8 mouse cellular contexts compared by ENCODE assay signal in genomic region chr6:72552171-72553078, GRCm38 (mm10). TPM values are rescaled to one million over a fixed set of nuclear protein-coding genes. Genes with fewer than 3 reads are reported as not detected.
A peak's percentile ranks its signal among the peaks of the same experiment; 100 is the strongest.
DNase-seq lines count a peak whose midpoint lies in the region; ATAC-seq and TF ChIP-seq lines count a peak whose summit lies in the region.

No protein-coding gene starts in this region.

- peak; percentile 68 for DNase-seq in adrenal gland, adult 8-10 months
- DNase-seq in heart, postnatal 0 days (ENCODE audit: low spot score), result peak; percentile 88
- peak; percentile 83 for DNase-seq in kidney, postnatal 14 days
- DNase-seq in lung, postnatal 0 days (ENCODE audit: low spot score), result peak; percentile 95
- DNase-seq in thymus, postnatal 4 days, result peak; percentile 64

- peak; percentile 47; the same call in 1 of the 2 replicates for ATAC-seq in erythroid progenitor cell, adult 5-6 weeks (replicated peaks; ENCODE audit: low FRiP score, poor library complexity, severe bottlenecking)
- peak; percentile 91 for ATAC-seq in heart, postnatal 0 days (ENCODE audit: insufficient read depth, low read depth)
- peak; percentile 96 for ATAC-seq in lung, postnatal 0 days

- no peaks in the 10 kb centered on the region for H3K36me3 ChIP-seq in E14TG2a.4 (ENCODE audit: insufficient read depth, low read length)
- H3K36me3 ChIP-seq in heart, postnatal 0 days (replicated peaks; ENCODE audit: control insufficient read depth, insufficient read depth, low read length), result no peaks in the 10 kb centered on the region
- peaks cover 3% of the 10 kb centered on the region; the same call in 1 of the 2 replicates for H3K36me3 ChIP-seq in lung, postnatal 0 days (ENCODE audit: insufficient read depth, low read length)

- peak overlapping the region; percentile 56 for H3K9ac ChIP-seq in heart, postnatal 0 days (replicated peaks; ENCODE audit: low read depth, low read length)
- peak overlapping the region; percentile 16; the same call in 1 of the 2 replicates for H3K9ac ChIP-seq in lung, postnatal 0 days (replicated peaks; ENCODE audit: low read depth)

- no peak for TF ChIP-seq POLR2A in olfactory bulb, adult 2 months (IDR thresholded peaks at IDR 0.05; ENCODE audit: insufficient read depth, low read depth, low read length)

- 0 out of 2 replicates have a peak, but pooled peaks have one; percentile 40 for TF ChIP-seq EP300 in heart, postnatal 0 days (IDR thresholded peaks at IDR 0.05; ENCODE audit: low read depth)
- peak; percentile 43 for TF ChIP-seq EP300 in lung, postnatal 0 days (IDR thresholded peaks at IDR 0.05)

- TF ChIP-seq CTCF in E14TG2a.4 (conservative IDR thresholded peaks at IDR 0.05; ENCODE audit: low read length), result no peak
- no peak; the same call in 1 of the 2 replicates for TF ChIP-seq CTCF in heart, postnatal 0 days (IDR thresholded peaks at IDR 0.05; ENCODE audit: low read depth)
- TF ChIP-seq CTCF in lung, postnatal 0 days (IDR thresholded peaks at IDR 0.05), result peak; percentile 37
- no peak for TF ChIP-seq CTCF in olfactory bulb, adult 2 months (IDR thresholded peaks at IDR 0.05; ENCODE audit: insufficient read depth, low read depth, low read length)

- H3K4me2 ChIP-seq in heart, postnatal 0 days (ENCODE audit: low read depth, low read length), result peak overlapping the region; percentile 63
- peak overlapping the region; percentile 59 for H3K4me2 ChIP-seq in lung, postnatal 0 days (replicated peaks; ENCODE audit: low read depth, low read length)

- H3K4me3 ChIP-seq in E14TG2a.4 (replicated peaks; ENCODE audit: low read length), result peak overlapping the region; percentile 66
- H3K4me3 ChIP-seq in heart, postnatal 0 days (ENCODE audit: low read depth, low read length), result peak overlapping the region; percentile 42
- H3K4me3 ChIP-seq in lung, postnatal 0 days (ENCODE audit: low read depth, low read length), result peak overlapping the region; percentile 40
- H3K4me3 ChIP-seq in olfactory bulb, adult 2 months (ENCODE audit: insufficient read depth, low read depth, low read length), result peak overlapping the region; percentile 45

- peak overlapping the region; percentile 82 for H3K27ac ChIP-seq in heart, postnatal 0 days (ENCODE audit: low read depth)
- peak overlapping the region; percentile 87 for H3K27ac ChIP-seq in lung, postnatal 0 days (ENCODE audit: low read length)
- H3K27ac ChIP-seq in olfactory bulb, adult 2 months (ENCODE audit: insufficient read depth, low read depth, low read length), result peak overlapping the region; percentile 65

- H3K4me1 ChIP-seq in E14TG2a.4 (replicated peaks; ENCODE audit: low read depth, low read length), result peaks cover 71% of the 10 kb centered on the region
- H3K4me1 ChIP-seq in heart, postnatal 0 days (ENCODE audit: control insufficient read depth, insufficient read depth), result no peaks in the 10 kb centered on the region
- no peaks in the 10 kb centered on the region; the same call in 1 of the 2 replicates for H3K4me1 ChIP-seq in lung, postnatal 0 days (ENCODE audit: insufficient read depth, low read depth, low read length)
- peaks cover 16% of the 10 kb centered on the region; the same call in 1 of the 2 replicates for H3K4me1 ChIP-seq in olfactory bulb, adult 2 months (ENCODE audit: control insufficient read depth, insufficient read depth, low read length)

- 17% methylated on average over 27 of the region's 27 CpGs for WGBS in heart, postnatal 0 days
- 14% methylated on average over 27 of the region's 27 CpGs for WGBS in lung, postnatal 0 days
- WGBS in olfactory bulb, adult 2 months, result 14% methylated on average over 27 of the region's 27 CpGs

- H3K9me3 ChIP-seq in E14TG2a.4 (ENCODE audit: low read length), result no peaks in the 10 kb centered on the region
- H3K9me3 ChIP-seq in heart, postnatal 0 days (replicated peaks; ENCODE audit: control insufficient read depth, low read length), result no peaks in the 10 kb centered on the region
- H3K9me3 ChIP-seq in lung, postnatal 0 days (ENCODE audit: low read length), result no peaks in the 10 kb centered on the region

- H3K27me3 ChIP-seq in E14TG2a.4 (ENCODE audit: insufficient read depth, low read length), result peaks cover 33% of the 10 kb centered on the region
- no peaks in the 10 kb centered on the region for H3K27me3 ChIP-seq in heart, postnatal 0 days (ENCODE audit: control insufficient read depth, insufficient read depth, low read length)
- no peaks in the 10 kb centered on the region for H3K27me3 ChIP-seq in lung, postnatal 0 days (replicated peaks; ENCODE audit: insufficient read depth, low read length)

RNA-seq across cellular contexts. Expression of gene Capg, which starts 8.2 kb away (rescaled TPM):
- total RNA-seq in adrenal gland, adult 8-10 months (2022), result 100 to 1,000 TPM in 1 of 4 experiments, 10 to 100 TPM in 3; 49.1 to 110 (median 82.0) TPM
- 9.0 and 15.5 TPM in 2 replicates for total RNA-seq in erythroid progenitor cell, adult 5-6 weeks (2015; ENCODE audit: low replicate concordance)
- 12.6 and 28.6 TPM in 2 replicates for total RNA-seq in erythroid progenitor cell, adult 5-6 weeks (2017; ENCODE audit: low replicate concordance)
- total RNA-seq in heart, postnatal 0 days (2014; rRNA removed; ENCODE audit: low replicate concordance), result 25.1 and 53.6 TPM in 2 replicates
- polyA plus RNA-seq in heart, postnatal 0 days (2015; fragmentation: Nextera tagmentation; extraction: Ambion mirVana), result 24.9 and 25.9 TPM in 2 replicates
- 136 and 148 TPM in 2 replicates for polyA plus RNA-seq in lung, postnatal 0 days (2015; fragmentation: Nextera tagmentation; extraction: Ambion mirVana)
- not detected in 2 replicates for polyA plus RNA-seq in olfactory bulb, adult 2 months (2012; ENCODE audit: insufficient read depth, insufficient read length, low replicate concordance, missing spikeins)

RNA-seq across cellular contexts. Expression of gene Sh2d6, which starts 30.9 kb away (rescaled TPM):
- under 1 TPM; 0.43 to 0.52 (median 0.47) TPM for total RNA-seq in adrenal gland, adult 8-10 months (2022)
- not detected in 2 replicates for total RNA-seq in erythroid progenitor cell, adult 5-6 weeks (2015; ENCODE audit: low replicate concordance)
- total RNA-seq in erythroid progenitor cell, adult 5-6 weeks (2017; ENCODE audit: low replicate concordance), result not detected in 2 replicates
- not detected in 2 replicates for total RNA-seq in heart, postnatal 0 days (2014; rRNA removed; ENCODE audit: low replicate concordance)
- polyA plus RNA-seq in heart, postnatal 0 days (2015; fragmentation: Nextera tagmentation; extraction: Ambion mirVana), result not detected in 2 replicates
- polyA plus RNA-seq in lung, postnatal 0 days (2015; fragmentation: Nextera tagmentation; extraction: Ambion mirVana), result not detected in 2 replicates
- polyA plus RNA-seq in olfactory bulb, adult 2 months (2012; ENCODE audit: insufficient read depth, insufficient read length, low replicate concordance, missing spikeins), result not detected in 2 replicates

RNA-seq across cellular contexts. Expression of gene Elmod3, which starts 45.8 kb away (rescaled TPM):
- 10 to 100 TPM; 19.9 to 35.5 (median 25.5) TPM for total RNA-seq in adrenal gland, adult 8-10 months (2022)
- 5.0 and 5.9 TPM in 2 replicates for total RNA-seq in erythroid progenitor cell, adult 5-6 weeks (2015; ENCODE audit: low replicate concordance)
- 0.13 and 2.5 TPM in 2 replicates for total RNA-seq in erythroid progenitor cell, adult 5-6 weeks (2017; ENCODE audit: low replicate concordance)
- 21.9 and 30.9 TPM in 2 replicates for total RNA-seq in heart, postnatal 0 days (2014; rRNA removed; ENCODE audit: low replicate concordance)
- polyA plus RNA-seq in heart, postnatal 0 days (2015; fragmentation: Nextera tagmentation; extraction: Ambion mirVana), result 17.6 and 18.6 TPM in 2 replicates
- polyA plus RNA-seq in lung, postnatal 0 days (2015; fragmentation: Nextera tagmentation; extraction: Ambion mirVana), result 15.9 and 19.7 TPM in 2 replicates
- not detected in 2 replicates for polyA plus RNA-seq in olfactory bulb, adult 2 months (2012; ENCODE audit: insufficient read depth, insufficient read length, low replicate concordance, missing spikeins)

RNA-seq across cellular contexts. Expression of gene Retsat, which starts 45.9 kb away (rescaled TPM):
- total RNA-seq in adrenal gland, adult 8-10 months (2022), result 100 to 1,000 TPM; 269 to 371 (median 318) TPM
- 3.4 and 13.0 TPM in 2 replicates for total RNA-seq in erythroid progenitor cell, adult 5-6 weeks (2015; ENCODE audit: low replicate concordance)
- 1.4 and 1.5 TPM in 2 replicates for total RNA-seq in erythroid progenitor cell, adult 5-6 weeks (2017; ENCODE audit: low replicate concordance)
- total RNA-seq in heart, postnatal 0 days (2014; rRNA removed; ENCODE audit: low replicate concordance), result 21.8 and 41.8 TPM in 2 replicates
- polyA plus RNA-seq in heart, postnatal 0 days (2015; fragmentation: Nextera tagmentation; extraction: Ambion mirVana), result 64.4 and 69.1 TPM in 2 replicates
- 38.9 and 42.7 TPM in 2 replicates for polyA plus RNA-seq in lung, postnatal 0 days (2015; fragmentation: Nextera tagmentation; extraction: Ambion mirVana)
- polyA plus RNA-seq in olfactory bulb, adult 2 months (2012; ENCODE audit: insufficient read depth, insufficient read length, low replicate concordance, missing spikeins), result not detected in 2 replicates

Comparison
In these comparisons a context has a peak if more than half of its experiments do, and no peak if none do; other contexts are left out.
1. Peak in every context shown above with its lines: DNase-seq, ATAC-seq, H3K4me3 ChIP-seq and H3K27ac ChIP-seq.